Mouse (Mus musculus): ENCODE data around the gene Babam2. TPM values are rescaled to one million over a fixed set of nuclear protein-coding genes. Genes with fewer than 3 reads are reported as not detected.
"Not testable (repeated sequence)": the region's sequence is repeated elsewhere in the genome, so short reads cannot be mapped to it uniquely, and the experiment has no call there.

Gene Babam2
- polyA plus RNA-seq, 1 experiment = 38.7 TPM

GRCm38 (mm10) chr5:31796979-31797378 is 99.5 kb downstream of the Babam2 start:
- H3K36me3 ChIP-seq (ENCODE audit: control insufficient read depth, insufficient read depth, low read length) = no peaks in the 10 kb centered on the region
- H3K4me1 ChIP-seq (ENCODE audit: control insufficient read depth, insufficient read depth, low read length) = 0 out of 2 replicates have a peak, but pooled peaks cover 4% of the 10 kb centered on the region
- no peaks in the 10 kb centered on the region for H3K27me3 ChIP-seq (replicated peaks; ENCODE audit: control insufficient read depth, insufficient read depth, low read length)
- no peak overlapping the region for H3K4me3 ChIP-seq (ENCODE audit: insufficient read depth, low read depth, low read length)
- H3K27ac ChIP-seq (ENCODE audit: insufficient read depth, low read depth, low read length) = no peak overlapping the region
- TF ChIP-seq POLR2A (IDR thresholded peaks at IDR 0.05; ENCODE audit: low read depth, low read length) = no peak
- no peak for TF ChIP-seq CTCF (conservative IDR thresholded peaks at IDR 0.05; ENCODE audit: insufficient read depth, insufficient read length, low read depth, low read length)
- DNase-seq = no peak

GRCm38 (mm10) chr5:31804211-31804610 is 106.7 kb downstream of the Babam2 start:
- H3K27me3 ChIP-seq (replicated peaks; ENCODE audit: control insufficient read depth, insufficient read depth, low read length); H3K4me3 ChIP-seq (ENCODE audit: insufficient read depth, low read depth, low read length); H3K4me1 ChIP-seq (ENCODE audit: control insufficient read depth, insufficient read depth, low read length); H3K27ac ChIP-seq (ENCODE audit: insufficient read depth, low read depth, low read length); H3K36me3 ChIP-seq (ENCODE audit: control insufficient read depth, insufficient read depth, low read length); DNase-seq: not testable (repeated sequence)
- 96% methylated on average over 8 of the region's 8 CpGs for WGBS

- H3K27me3 ChIP-seq (replicated peaks; ENCODE audit: control insufficient read depth, insufficient read depth, low read length) = no peaks in the 10 kb centered on the region
- no peak overlapping the region for H3K27ac ChIP-seq (ENCODE audit: insufficient read depth, low read depth, low read length)
- no peaks in the 10 kb centered on the region for H3K36me3 ChIP-seq (ENCODE audit: control insufficient read depth, insufficient read depth, low read length)
- TF ChIP-seq POLR2A (IDR thresholded peaks at IDR 0.05; ENCODE audit: low read depth, low read length) (no peak), CTCF (conservative IDR thresholded peaks at IDR 0.05; ENCODE audit: insufficient read depth, insufficient read length, low read depth, low read length) (no peak)
- H3K4me1 ChIP-seq (ENCODE audit: control insufficient read depth, insufficient read depth, low read length) = peaks cover 6% of the 10 kb centered on the region; the same call in 1 of the 2 replicates
- no peak overlapping the region for H3K4me3 ChIP-seq (ENCODE audit: insufficient read depth, low read depth, low read length)
- DNase-seq = no peak
- WGBS = 81% methylated on average over 8 of the region's 8 CpGs
Observed at GRCm38 (mm10) chr5:31804751-31805150, 107.3 kb downstream of the Babam2 start.

GRCm38 (mm10) chr5:31807312-31807711 is 109.8 kb downstream of the Babam2 start:
- DNase-seq = no peak
- TF ChIP-seq CTCF (conservative IDR thresholded peaks at IDR 0.05; ENCODE audit: insufficient read depth, insufficient read length, low read depth, low read length) (no peak), POLR2A (IDR thresholded peaks at IDR 0.05; ENCODE audit: low read depth, low read length) (no peak)
- Histone ChIP-seq H3K4me1 (ENCODE audit: control insufficient read depth, insufficient read depth, low read length) (peaks cover 14% of the 10 kb centered on the region; the same call in 1 of the 2 replicates), H3K4me3 (ENCODE audit: insufficient read depth, low read depth, low read length) (no peak overlapping the region), H3K27me3 (replicated peaks; ENCODE audit: control insufficient read depth, insufficient read depth, low read length) (no peaks in the 10 kb centered on the region), H3K27ac (ENCODE audit: insufficient read depth, low read depth, low read length) (no peak overlapping the region), H3K36me3 (ENCODE audit: control insufficient read depth, insufficient read depth, low read length) (no peaks in the 10 kb centered on the region)
- WGBS = 99% methylated on average over 6 of the region's 6 CpGs

- TF ChIP-seq POLR2A (IDR thresholded peaks at IDR 0.05; ENCODE audit: low read depth, low read length) (no peak), CTCF (conservative IDR thresholded peaks at IDR 0.05; ENCODE audit: insufficient read depth, insufficient read length, low read depth, low read length) (no peak)
- 37% methylated on average over 2 of the region's 2 CpGs for WGBS
Observed at GRCm38 (mm10) chr5:31808271-31808670, 110.8 kb downstream of the Babam2 start.

GRCm38 (mm10) chr5:31810796-31811662 is 113.5 kb downstream of the Babam2 start:
- TF ChIP-seq POLR2A (IDR thresholded peaks at IDR 0.05; ENCODE audit: low read depth, low read length) (no peak), CTCF (conservative IDR thresholded peaks at IDR 0.05; ENCODE audit: insufficient read depth, insufficient read length, low read depth, low read length) (no peak)
- peak; percentile 94 for DNase-seq
- WGBS = 27% methylated on average over 12 of the region's 12 CpGs
- no peak overlapping the region for H3K4me3 ChIP-seq (ENCODE audit: insufficient read depth, low read depth, low read length)
- peaks cover 13% of the 10 kb centered on the region; the same call in 1 of the 2 replicates for H3K4me1 ChIP-seq (ENCODE audit: control insufficient read depth, insufficient read depth, low read length)
- H3K27ac ChIP-seq (ENCODE audit: insufficient read depth, low read depth, low read length) = peak overlapping the region; percentile 98
- H3K36me3 ChIP-seq (ENCODE audit: control insufficient read depth, insufficient read depth, low read length) = no peaks in the 10 kb centered on the region
- no peaks in the 10 kb centered on the region for H3K27me3 ChIP-seq (replicated peaks; ENCODE audit: control insufficient read depth, insufficient read depth, low read length)

More at GRCm38 (mm10) chr5:31808271-31808670, 110.8 kb downstream of the Babam2 start:
- Histone ChIP-seq H3K36me3 (ENCODE audit: control insufficient read depth, insufficient read depth, low read length) (no peaks in the 10 kb centered on the region), H3K4me3 (ENCODE audit: insufficient read depth, low read depth, low read length) (no peak overlapping the region), H3K27ac (ENCODE audit: insufficient read depth, low read depth, low read length) (no peak overlapping the region), H3K27me3 (replicated peaks; ENCODE audit: control insufficient read depth, insufficient read depth, low read length) (no peaks in the 10 kb centered on the region), H3K4me1 (ENCODE audit: control insufficient read depth, insufficient read depth, low read length) (peaks cover 17% of the 10 kb centered on the region; the same call in 1 of the 2 replicates)
- DNase-seq = no peak

- no peak overlapping the region for H3K4me3 ChIP-seq (ENCODE audit: insufficient read depth, low read depth, low read length)
- WGBS = 94% methylated on average over 1 of the region's 1 CpGs
- no peak for DNase-seq
- H3K27ac ChIP-seq (ENCODE audit: insufficient read depth, low read depth, low read length) = no peak overlapping the region
- H3K27me3 ChIP-seq (replicated peaks; ENCODE audit: control insufficient read depth, insufficient read depth, low read length) = no peaks in the 10 kb centered on the region
- no peaks in the 10 kb centered on the region for H3K36me3 ChIP-seq (ENCODE audit: control insufficient read depth, insufficient read depth, low read length)
- TF ChIP-seq POLR2A (IDR thresholded peaks at IDR 0.05; ENCODE audit: low read depth, low read length) = no peak
- no peak for TF ChIP-seq CTCF (conservative IDR thresholded peaks at IDR 0.05; ENCODE audit: insufficient read depth, insufficient read length, low read depth, low read length)
- H3K4me1 ChIP-seq (ENCODE audit: control insufficient read depth, insufficient read depth, low read length) = peaks cover 13% of the 10 kb centered on the region; the same call in 1 of the 2 replicates
Observed at GRCm38 (mm10) chr5:31811663-31812001, 114.1 kb downstream of the Babam2 start.

Data from kidney, adult 2 months (tissue).